Mouse (Mus musculus) cortical plate, adult 2 months (tissue): ENCODE measurements around the gene Zfp692.

ENCODE experiments used
- CTCF ChIP-seq: fragments of 200-500 bp; IDR thresholded peaks from 2 replicates; pipeline ENCODE4 v1.5.1; 2011; ENCODE audit warnings: mild to moderate bottlenecking, control low read depth, low read length; ENCODE audit not compliant: insufficient read depth; ENCODE audit errors: extremely low read depth
- POLR2A ChIP-seq: fragments of 200-500 bp; IDR thresholded peaks from 2 replicates; pipeline ENCODE4 v1.6.1; 2011; ENCODE audit warnings: mild to moderate bottlenecking, low read length, control low read depth; ENCODE audit not compliant: insufficient read depth; ENCODE audit errors: extremely low read depth

- no peak for TF ChIP-seq CTCF
- no peak for TF ChIP-seq POLR2A
Observed at GRCm38 (mm10) chr11:58274572-58274971, 32.3 kb upstream of the Zfp692 start, which contains the start of gene 4930438A08Rik.
